Mouse (Mus musculus) hindbrain, embryonic 12.5 days (tissue): ENCODE measurements at regions not wholly inside any gene's neighbourhood (a gene's known extent, or its start where the extent isn't known, plus 50 kb on each side); places are given as distances from the start of the nearest gene placed in this dataset.

Source experiments
- ATAC-seq: fragments of 200-750 bp; cut with Nextera tagmentation; 2 replicates; pipeline ENCODE4 v1.8.0; 2017; ENCODE audit warnings: moderate TSS enrichment; ENCODE audit not compliant: low FRiP score
- H3K27ac ChIP-seq: fragments of 300-500 bp; sonication (generic); 2 replicates; pipeline ENCODE4 v1.5.1; 2016; ENCODE audit warnings: mild to moderate bottlenecking
- H3K27me3 ChIP-seq: fragments of 300-500 bp; sonication (generic); 2 replicates; pipeline ENCODE4 v1.6.1; 2016; ENCODE audit warnings: mild to moderate bottlenecking
- H3K36me3 ChIP-seq: fragments of 300-500 bp; sonication (generic); 2 replicates; pipeline ENCODE4 v1.6.1; 2016; ENCODE audit warnings: mild to moderate bottlenecking
- H3K4me1 ChIP-seq: fragments of 300-500 bp; sonication (generic); 2 replicates; pipeline ENCODE4 v1.6.1; 2016
- H3K4me2 ChIP-seq: fragments of 300-500 bp; sonication (generic); replicated peaks from 2 replicates; pipeline ENCODE4 v1.6.1; 2016; ENCODE audit warnings: mild to moderate bottlenecking
- H3K4me3 ChIP-seq: fragments of 300-500 bp; sonication (generic); 2 replicates; pipeline ENCODE4 v1.5.1; 2016; ENCODE audit warnings: mild to moderate bottlenecking
- H3K9ac ChIP-seq: fragments of 300-500 bp; sonication (generic); 2 replicates; pipeline ENCODE4 v1.6.1; 2016; ENCODE audit warnings: mild to moderate bottlenecking, moderate library complexity
- H3K9me3 ChIP-seq: fragments of 300-500 bp; sonication (generic); replicated peaks from 2 replicates; pipeline ENCODE4 v1.6.1; 2016; ENCODE audit warnings: mild to moderate bottlenecking
- WGBS: fragments of 180-500 bp; shearing (Covaris S2); methylation state at CpG from one replicate; pipeline ENCODE4 v1.1.7; 2016; 5-methylcytosine and 5-hydroxymethylcytosine counted together

DNA sequence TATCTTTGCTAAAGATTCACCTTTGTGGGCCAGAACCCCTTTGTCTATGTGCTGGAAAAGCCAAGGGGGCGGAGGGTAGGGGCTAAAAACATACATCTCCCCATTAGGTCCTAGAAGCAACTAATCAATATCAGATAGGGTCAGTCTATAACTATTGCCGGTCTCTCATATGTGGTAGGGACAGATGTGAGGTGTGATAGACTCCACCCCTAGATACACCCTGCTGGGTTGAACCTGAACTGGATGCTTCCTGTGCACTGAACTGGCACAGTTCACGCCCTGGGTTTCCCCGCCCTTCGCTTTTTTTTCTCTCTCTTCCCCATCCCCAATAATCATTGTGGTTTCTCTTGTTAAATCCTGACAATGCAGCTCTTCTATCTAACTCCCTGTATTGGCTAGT lies 270.3 kb upstream of the Gpc5 start:
- H3K27me3 ChIP-seq: no peaks in the 10 kb centered on the region
- 65% methylated on average over 5 of the region's 5 CpGs for WGBS
- peaks cover 10% of the 10 kb centered on the region for H3K4me1 ChIP-seq
- no peak overlapping the region for H3K4me3 ChIP-seq
- no peaks in the 10 kb centered on the region for H3K36me3 ChIP-seq
- no peaks in the 10 kb centered on the region for H3K9me3 ChIP-seq
- no peak overlapping the region for H3K4me2 ChIP-seq
- no peak overlapping the region for H3K27ac ChIP-seq
- H3K9ac ChIP-seq: no peak overlapping the region
- ATAC-seq: no peak

DNA sequence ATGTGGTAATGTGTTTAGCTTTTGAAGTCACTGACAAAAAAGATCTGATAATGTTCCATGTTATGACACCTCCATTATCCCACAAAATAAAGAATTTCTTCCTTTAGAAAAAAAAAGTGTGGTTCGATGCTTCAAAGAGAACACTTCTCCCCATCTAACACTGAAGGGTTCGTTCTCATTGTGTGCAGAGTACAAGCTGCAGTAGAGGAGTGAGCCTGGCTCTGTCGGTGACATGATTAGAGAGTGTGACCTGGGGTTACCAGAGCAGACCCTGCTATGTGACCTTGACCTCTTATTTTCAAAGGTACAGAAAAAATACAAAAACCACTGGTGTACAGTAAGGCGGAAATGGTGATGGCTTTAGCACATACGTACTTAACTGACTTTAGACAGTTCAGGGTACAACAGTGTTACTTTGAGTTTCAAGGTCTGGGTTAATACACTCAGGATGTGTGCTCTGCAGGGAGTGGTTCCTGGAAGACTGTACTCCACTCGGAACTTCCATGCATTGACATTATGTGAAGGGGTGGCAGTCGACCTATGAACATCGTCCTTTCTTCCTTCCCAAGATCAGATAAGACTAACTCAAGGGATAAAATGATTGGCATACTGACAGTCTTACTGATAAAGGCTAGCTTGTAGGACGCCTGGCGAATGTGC lies 265.2 kb upstream of the Gpc5 start:
- Histone ChIP-seq H3K27me3 (no peaks in the 10 kb centered on the region), H3K9ac (no peak overlapping the region), H3K4me3 (no peak overlapping the region), H3K4me1 (0 out of 2 replicates have a peak, but pooled peaks cover 3% of the 10 kb centered on the region), H3K36me3 (no peaks in the 10 kb centered on the region), H3K9me3 (no peaks in the 10 kb centered on the region), H3K27ac (no peak overlapping the region), H3K4me2 (no peak overlapping the region)
- no peak for ATAC-seq
- 61% methylated on average over 10 of the region's 10 CpGs for WGBS

DNA sequence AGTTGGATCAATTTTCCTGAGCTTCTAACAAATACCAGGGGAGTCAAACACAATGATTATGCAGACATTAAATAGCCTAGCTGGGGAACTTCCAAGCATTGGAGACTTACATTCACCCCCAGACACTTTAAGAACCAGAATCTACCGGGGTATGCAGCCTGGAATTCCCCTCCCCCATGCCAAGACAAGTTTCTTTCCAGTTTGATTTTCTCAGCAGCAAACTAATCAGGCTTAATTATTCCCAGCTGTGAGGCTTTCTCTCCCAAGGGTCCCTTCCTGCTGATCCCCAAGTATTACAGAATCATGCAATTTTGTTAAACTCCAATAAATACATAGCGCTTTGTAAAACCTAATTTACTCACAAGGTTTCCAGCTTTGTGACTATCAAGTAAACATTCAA lies 262.7 kb upstream of the Gpc5 start:
- H3K9ac ChIP-seq: no peak overlapping the region
- H3K27ac ChIP-seq: no peak overlapping the region
- H3K4me1 ChIP-seq: 0 out of 2 replicates have a peak, but pooled peaks cover 3% of the 10 kb centered on the region

DNA sequence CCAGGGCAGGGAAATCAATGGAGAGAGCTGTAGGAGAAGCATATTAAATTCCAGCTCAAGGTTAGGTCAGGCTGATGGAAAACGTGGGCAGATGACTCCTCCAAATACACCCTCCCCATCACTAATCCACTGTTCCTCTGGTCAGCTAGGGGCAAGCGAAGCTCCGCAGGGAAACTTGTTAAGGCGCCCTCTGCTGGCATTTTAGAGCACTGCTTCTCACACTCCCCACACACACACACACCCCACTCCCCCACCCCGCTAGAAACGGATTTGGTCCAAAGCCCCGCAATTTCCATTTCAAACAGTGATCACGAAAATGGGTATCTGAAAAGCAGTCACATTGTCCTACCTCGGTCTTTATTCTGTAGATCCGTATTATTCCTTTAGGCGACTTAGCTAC lies 259.0 kb upstream of the Gpc5 start:
- H3K4me3 ChIP-seq: no peak overlapping the region
- H3K9me3 ChIP-seq: no peaks in the 10 kb centered on the region
- H3K36me3 ChIP-seq: no peaks in the 10 kb centered on the region
- no peak overlapping the region for H3K27ac ChIP-seq
- 0 out of 2 replicates have a peak, but pooled peaks cover 6% of the 10 kb centered on the region for H3K4me1 ChIP-seq
- 52% methylated on average over 11 of the region's 11 CpGs for WGBS
- no peak for ATAC-seq
- H3K9ac ChIP-seq: no peak overlapping the region
- no peaks in the 10 kb centered on the region for H3K27me3 ChIP-seq
- no peak overlapping the region for H3K4me2 ChIP-seq

More for the DNA sequence above, 262.7 kb upstream of the Gpc5 start:
- Histone ChIP-seq H3K36me3 (no peaks in the 10 kb centered on the region), H3K4me2 (no peak overlapping the region), H3K27me3 (no peaks in the 10 kb centered on the region), H3K9me3 (no peaks in the 10 kb centered on the region), H3K4me3 (no peak overlapping the region)
- 32% methylated on average over 2 of the region's 2 CpGs for WGBS
- no peak for ATAC-seq

DNA sequence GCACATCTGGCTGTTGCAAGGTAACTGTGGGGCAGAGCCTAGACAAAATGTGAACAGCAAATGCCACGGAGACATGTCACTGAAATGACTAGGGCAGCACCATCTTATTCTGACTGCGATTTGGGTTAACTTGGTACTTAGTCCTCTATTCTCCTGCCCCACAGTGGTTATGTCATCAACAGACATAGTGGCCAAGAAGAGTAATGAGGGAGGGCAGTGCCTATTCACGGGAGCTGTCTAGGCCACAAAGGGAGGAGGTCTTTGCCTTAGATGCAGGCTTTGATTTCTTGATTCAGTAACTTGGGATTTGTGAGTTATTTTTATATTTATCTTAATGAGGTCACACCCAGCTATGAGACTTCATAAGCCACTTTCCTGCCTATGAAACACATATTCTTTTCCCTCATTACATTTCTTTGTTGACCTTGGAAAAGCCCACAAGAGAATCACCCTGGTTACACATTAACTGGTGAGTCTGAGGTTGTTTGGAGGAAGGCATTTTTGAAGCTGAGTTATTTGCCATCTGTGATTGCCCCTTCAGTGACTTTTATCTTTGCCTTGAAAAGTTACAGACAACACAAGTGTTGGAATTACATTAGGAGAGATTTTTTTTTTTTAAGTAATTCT lies 255.2 kb upstream of the Gpc5 start:
- ATAC-seq: no peak
- H3K4me3 ChIP-seq: no peak overlapping the region
- H3K9ac ChIP-seq: no peak overlapping the region
- no peak overlapping the region for H3K27ac ChIP-seq
- peaks cover 2% of the 10 kb centered on the region; the same call in 1 of the 2 replicates for H3K4me1 ChIP-seq
- H3K9me3 ChIP-seq: no peaks in the 10 kb centered on the region
- H3K27me3 ChIP-seq: no peaks in the 10 kb centered on the region
- H3K36me3 ChIP-seq: no peaks in the 10 kb centered on the region
- no peak overlapping the region for H3K4me2 ChIP-seq
- 32% methylated on average over 3 of the region's 3 CpGs for WGBS

DNA sequence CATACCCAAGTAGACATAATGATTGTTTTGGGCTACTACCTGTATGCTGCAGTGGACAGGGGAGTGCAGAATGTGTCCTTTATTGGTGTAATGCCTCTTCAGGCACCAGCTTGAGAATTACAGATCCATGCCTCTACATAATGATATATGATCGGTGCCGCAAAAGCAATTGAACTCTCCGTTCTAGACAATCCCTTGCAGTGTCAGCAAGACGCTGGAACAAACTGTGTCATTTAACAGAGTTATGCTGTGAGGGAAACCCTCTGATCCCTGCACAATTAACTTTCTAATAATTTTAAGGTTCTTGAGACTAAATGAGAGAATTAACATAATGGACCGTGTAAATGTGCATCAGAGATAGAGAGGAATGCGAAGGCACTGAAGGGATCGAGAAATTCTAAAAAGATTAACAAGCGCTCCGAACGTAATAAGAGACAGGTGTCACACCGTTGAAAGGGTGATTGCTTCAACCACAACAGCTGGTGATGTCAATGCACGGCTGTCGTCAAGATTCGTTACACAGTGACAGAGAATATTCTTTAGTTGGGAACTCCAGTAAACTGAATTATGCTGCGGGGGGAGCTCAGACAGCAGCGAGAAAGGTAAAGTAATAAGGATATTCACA lies 254.3 kb upstream of the Gpc5 start:
- no peak overlapping the region for H3K4me2 ChIP-seq
- no peaks in the 10 kb centered on the region for H3K9me3 ChIP-seq
- H3K36me3 ChIP-seq: no peaks in the 10 kb centered on the region
- H3K4me3 ChIP-seq: no peak overlapping the region
- ATAC-seq: peak; percentile 51; the same call in 1 of the 2 replicates
- no peaks in the 10 kb centered on the region for H3K27me3 ChIP-seq
- WGBS: 38% methylated on average over 16 of the region's 16 CpGs
- peaks cover 2% of the 10 kb centered on the region; the same call in 1 of the 2 replicates for H3K4me1 ChIP-seq
- no peak overlapping the region for H3K9ac ChIP-seq
- no peak overlapping the region for H3K27ac ChIP-seq

DNA sequence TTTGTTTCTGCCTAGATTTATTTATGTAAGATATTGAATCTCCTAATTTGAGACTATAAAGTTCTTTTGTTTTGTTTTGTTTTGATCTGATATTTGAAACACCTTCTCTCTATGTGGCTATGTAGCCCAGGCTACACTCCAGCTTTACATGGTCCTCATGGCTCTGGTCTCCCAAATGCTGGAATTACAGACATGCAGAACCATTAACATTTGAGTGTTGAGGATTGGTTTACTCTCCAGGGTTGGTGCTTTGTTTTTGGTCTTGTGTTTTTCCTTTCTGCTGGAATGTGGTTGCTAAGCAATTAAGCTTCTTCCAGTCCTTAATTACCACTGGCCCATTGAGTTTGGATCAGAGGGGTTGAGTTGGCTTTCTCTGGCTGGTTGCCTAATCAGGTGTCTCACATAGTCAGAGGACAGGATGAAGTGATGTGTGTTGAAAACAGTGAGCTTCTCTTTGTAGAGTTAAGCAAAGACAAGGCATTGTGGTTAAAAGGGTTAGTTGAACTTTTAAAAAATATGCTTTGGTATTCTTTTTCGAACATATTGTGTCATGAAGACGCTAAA lies 252.6 kb upstream of the Gpc5 start:
- WGBS: 81% methylated on average over 2 of the region's 2 CpGs
- no peak for ATAC-seq
- Histone ChIP-seq H3K4me3 (no peak overlapping the region), H3K36me3 (no peaks in the 10 kb centered on the region), H3K9ac (no peak overlapping the region), H3K4me2 (no peak overlapping the region), H3K27me3 (no peaks in the 10 kb centered on the region), H3K9me3 (no peaks in the 10 kb centered on the region), H3K27ac (no peak overlapping the region), H3K4me1 (peaks cover 9% of the 10 kb centered on the region; the same call in 1 of the 2 replicates)

DNA sequence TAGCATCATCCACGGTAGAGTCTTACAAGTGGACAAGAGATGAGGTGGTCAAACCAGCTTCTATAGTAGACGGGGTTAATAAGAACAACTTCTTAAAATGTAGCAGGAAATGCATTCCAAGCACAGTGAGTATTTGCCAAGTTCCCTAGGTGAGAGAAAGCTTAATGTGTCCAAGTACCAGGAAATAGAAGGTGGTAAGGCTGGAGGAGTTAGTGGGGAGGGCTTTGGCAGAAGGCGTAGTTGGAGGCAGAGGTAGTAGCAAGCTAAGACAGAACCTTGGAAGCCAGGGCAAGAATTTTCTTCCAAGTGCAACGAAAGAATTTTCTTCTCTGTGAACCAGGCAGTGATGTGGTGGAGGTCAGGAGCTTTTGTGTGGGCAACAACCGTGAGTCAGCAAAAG lies 251.2 kb upstream of the Gpc5 start:
- WGBS: 90% methylated on average over 5 of the region's 5 CpGs
- no peak for ATAC-seq
- no peak overlapping the region for H3K4me3 ChIP-seq
- H3K27ac ChIP-seq: no peak overlapping the region
- no peak overlapping the region for H3K9ac ChIP-seq
- H3K4me2 ChIP-seq: no peak overlapping the region
- peaks cover 9% of the 10 kb centered on the region; the same call in 1 of the 2 replicates for H3K4me1 ChIP-seq
- no peaks in the 10 kb centered on the region for H3K9me3 ChIP-seq
- no peaks in the 10 kb centered on the region for H3K27me3 ChIP-seq
- H3K36me3 ChIP-seq: no peaks in the 10 kb centered on the region

DNA sequence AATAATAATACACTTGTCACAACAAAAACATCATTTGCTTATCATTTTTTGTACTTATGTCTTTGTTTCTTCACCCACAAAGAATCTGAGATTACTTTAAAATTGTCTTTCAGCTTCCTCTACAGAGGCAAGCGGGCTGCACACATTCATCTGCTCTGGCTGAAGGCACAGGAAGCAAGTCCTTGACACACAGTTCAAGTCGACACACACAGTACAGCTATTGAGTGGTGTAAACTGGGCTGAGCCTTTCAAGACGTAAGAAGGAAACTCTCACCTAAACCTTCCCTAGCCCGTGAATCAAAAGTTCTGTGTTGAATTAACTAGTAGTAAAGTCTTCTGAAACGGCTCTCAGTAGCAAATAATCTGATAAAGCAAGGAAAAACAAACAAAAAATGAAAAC lies 250.5 kb upstream of the Gpc5 start:
- H3K9ac ChIP-seq: no peak overlapping the region
- no peaks in the 10 kb centered on the region for H3K36me3 ChIP-seq
- H3K27ac ChIP-seq: no peak overlapping the region
- no peak for ATAC-seq
- no peaks in the 10 kb centered on the region for H3K9me3 ChIP-seq
- no peaks in the 10 kb centered on the region for H3K27me3 ChIP-seq
- 70% methylated on average over 5 of the region's 5 CpGs for WGBS
- H3K4me2 ChIP-seq: no peak overlapping the region
- H3K4me1 ChIP-seq: peaks cover 9% of the 10 kb centered on the region; the same call in 1 of the 2 replicates
- no peak overlapping the region for H3K4me3 ChIP-seq

DNA sequence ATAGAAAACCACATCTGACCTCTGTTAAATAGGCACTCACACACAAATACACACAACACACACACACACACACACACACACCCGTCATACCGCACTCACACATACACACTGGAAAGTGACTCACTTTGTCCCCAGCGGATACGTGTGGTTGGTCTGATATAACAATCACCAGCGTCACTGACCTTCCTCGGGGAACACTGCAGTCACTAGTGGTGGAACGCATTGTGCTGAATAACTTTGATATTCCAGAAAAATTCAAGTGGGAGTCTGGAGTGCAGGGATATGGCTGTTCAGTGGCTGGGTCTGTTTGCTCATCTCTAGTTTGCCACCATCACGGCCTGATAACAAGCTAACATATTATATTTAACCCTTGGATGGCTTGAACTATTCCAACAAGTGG lies 249.7 kb upstream of the Gpc5 start:
- Histone ChIP-seq H3K4me1 (peaks cover 9% of the 10 kb centered on the region; the same call in 1 of the 2 replicates), H3K4me2 (no peak overlapping the region), H3K27me3 (no peaks in the 10 kb centered on the region), H3K9me3 (no peaks in the 10 kb centered on the region), H3K27ac (no peak overlapping the region), H3K9ac (no peak overlapping the region), H3K4me3 (no peak overlapping the region), H3K36me3 (no peaks in the 10 kb centered on the region)
- ATAC-seq: no peak
- 90% methylated on average over 8 of the region's 8 CpGs for WGBS

DNA sequence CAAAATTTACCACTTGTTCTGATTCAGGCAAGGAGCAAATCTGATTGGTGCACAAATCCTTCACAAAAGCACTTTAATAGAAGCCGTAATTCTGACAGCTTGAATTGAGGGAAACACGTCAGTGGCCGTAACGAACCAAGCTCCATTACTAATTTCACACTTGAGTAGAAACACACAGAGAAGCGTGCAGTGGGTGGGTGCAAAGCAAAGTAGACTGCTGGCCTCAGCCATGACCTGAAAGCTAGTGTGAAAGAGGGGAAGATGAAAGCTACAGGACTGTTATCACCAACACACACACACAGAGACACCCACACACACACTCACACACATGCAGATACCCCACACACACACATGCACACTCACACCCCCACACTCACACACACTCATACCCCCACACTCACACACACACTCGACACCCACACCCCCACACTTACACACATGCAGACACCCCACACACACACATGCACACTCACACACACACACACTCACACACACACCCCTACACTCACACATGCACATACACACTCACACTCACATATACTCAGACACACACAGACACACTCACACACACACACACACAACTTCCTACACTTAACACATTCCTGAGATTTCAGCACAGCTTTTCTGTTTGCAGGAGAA lies 248.8 kb upstream of the Gpc5 start:
- no peak overlapping the region for H3K4me3 ChIP-seq
- 43% methylated on average over 6 of the region's 6 CpGs for WGBS
- ATAC-seq: peak; percentile 63

More for the DNA sequence above, 248.8 kb upstream of the Gpc5 start:
- no peaks in the 10 kb centered on the region for H3K9me3 ChIP-seq
- no peak overlapping the region for H3K27ac ChIP-seq
- no peaks in the 10 kb centered on the region for H3K27me3 ChIP-seq
- no peaks in the 10 kb centered on the region for H3K36me3 ChIP-seq
- H3K4me1 ChIP-seq: peaks cover 7% of the 10 kb centered on the region; the same call in 1 of the 2 replicates
- H3K4me2 ChIP-seq: no peak overlapping the region
- no peak overlapping the region for H3K9ac ChIP-seq
